Mouse (Mus musculus) cerebellum, adult 18-20 months (tissue): ENCODE results near the gene Asic3.
A peak's percentile ranks its signal among the peaks of the same experiment; 100 is the strongest.

Experiments used
- DNase-seq, 2 experiments: peaks; one replicate each; pipeline ENCODE4 v3.0.0; 2021

The Asic3 gene

GRCm38 (mm10) chr5:24424004-24424781 lies 11.0 kb downstream of the Asic3 start:
- no peak for DNase-seq

DNA sequence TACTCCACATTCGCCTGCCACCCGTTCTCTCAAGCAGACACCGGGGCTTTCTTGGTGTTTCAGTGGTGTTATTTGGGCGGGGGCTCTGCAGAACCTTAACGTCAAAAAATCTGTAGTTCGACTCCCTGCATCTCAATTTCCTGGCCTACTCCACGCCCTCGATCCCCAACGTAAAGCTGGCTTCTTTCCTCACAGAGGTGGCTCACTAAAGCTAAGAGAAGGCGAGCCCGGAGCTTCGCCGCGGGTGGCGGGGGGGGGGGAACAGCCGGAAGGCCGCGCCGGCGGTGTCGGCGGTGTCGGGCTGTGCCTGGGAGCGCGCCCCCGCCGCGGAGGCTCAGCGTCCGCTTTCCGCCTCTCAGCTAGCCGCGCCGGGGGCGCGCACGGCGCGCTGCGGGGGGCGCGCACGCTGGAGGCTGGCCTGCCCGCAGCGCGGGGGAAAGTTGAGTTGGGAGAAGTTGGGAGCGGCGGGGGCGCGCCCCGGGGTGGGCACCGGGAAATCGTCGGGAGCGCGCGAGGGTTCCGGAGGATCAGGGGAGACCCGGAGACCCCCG lies 11.7 kb downstream of the Asic3 start:
- DNase-seq, result peak; percentile 65 to 81

DNA sequence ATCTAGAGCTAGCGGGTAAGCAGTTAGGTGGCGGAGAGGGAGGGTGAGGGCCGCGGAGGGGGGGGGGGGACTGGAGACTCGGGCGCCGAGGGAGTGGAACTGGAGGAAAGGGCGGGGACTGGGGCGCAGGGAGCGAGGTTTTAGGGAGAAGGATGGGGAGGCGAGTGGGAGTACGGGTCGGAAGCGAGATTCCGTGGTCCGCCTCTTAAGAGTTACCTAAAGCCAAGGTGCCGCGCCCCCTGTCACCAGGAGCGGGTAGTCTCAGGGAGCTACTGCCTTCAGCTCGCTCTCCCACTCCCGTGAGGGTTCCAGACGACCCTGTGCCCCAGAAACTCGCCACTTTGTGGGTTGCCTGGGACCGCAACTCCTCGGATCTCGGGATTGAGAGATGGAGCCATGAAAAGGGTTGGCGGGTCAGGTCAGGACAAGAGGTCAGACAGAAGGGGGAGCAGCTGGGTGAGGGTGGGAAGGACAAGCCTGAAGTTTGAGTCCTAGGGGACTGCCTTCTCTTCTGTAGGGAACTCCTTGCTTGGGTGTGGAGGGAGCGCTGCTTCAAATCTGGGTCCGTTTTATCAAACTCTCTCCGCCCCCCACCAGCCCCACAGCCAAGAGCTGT lies 12.3 kb downstream of the Asic3 start:
- DNase-seq, result peak in 1 of 2 experiments; percentile 57

DNA sequence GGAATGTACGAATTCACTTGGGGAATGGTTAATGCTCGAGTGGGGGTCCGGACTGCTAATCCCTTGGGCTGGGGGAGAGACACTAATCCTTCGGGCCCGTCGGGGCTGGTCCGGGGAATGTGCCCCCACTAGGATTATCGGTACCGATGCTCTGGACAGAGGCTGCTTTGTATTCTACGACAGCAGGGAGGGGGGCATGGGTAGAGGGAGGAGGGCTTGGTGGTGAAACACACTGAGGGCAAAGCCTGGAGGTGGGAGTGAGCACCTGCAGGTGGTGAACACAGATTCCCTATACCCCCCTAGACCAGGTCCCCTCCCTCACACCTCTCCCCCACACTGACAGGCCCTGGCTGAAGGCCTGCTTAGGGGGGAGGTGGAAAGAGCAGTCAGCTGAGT lies 12.8 kb downstream of the Asic3 start:
- no peak for DNase-seq

GRCm38 (mm10) chr5:24426556-24427284 lies 13.5 kb downstream of the Asic3 start:
- DNase-seq, result no peak

GRCm38 (mm10) chr5:24427285-24427633 lies 14.1 kb downstream of the Asic3 start:
- DNase-seq, result no peak

DNA sequence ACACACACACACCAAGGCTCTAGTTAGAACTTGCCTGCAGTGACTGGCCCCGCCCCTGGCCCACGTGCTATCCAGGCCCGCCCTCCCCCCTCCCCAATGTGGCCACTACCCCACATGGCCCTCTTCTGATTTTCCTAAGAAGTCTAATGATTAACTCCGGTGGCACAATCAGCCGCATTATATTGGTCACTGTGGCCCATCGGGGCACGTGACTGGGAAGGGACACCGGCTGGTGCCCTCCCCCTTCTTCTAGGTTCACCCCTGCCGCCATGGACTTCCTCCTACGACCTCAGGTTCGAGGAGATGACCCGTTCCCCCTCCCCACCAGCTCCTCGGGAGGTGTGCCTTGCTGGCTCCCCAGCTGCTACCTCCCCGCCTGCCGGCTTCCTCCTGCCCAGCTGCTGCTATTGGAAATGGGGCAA lies 14.8 kb downstream of the Asic3 start:
- no peak for DNase-seq

DNA sequence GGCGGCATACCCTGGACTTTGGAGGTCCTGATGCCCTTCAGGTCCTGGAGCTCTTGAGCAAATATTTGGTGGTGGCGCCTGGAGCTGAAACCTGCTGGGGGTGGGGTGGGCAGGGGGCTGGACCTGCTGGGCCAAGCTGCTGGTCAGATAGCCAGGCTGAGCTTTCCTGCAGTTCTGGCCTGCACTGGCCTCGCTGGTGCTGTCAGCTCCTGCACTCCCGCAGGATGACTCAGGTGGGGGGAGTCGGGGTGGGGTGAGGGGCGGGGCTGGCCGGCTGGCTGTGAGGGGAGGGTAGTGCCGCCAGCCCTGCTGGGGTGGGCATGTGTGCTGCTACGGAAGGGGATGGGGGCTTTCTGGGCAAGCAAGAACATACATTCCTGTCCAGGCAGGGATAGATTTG lies 15.4 kb downstream of the Asic3 start:
- DNase-seq, result no peak

- DNase-seq, result no peak
These were observed 20.8 kb downstream of the Asic3 start for GRCm38 (mm10) chr5:24433993-24434392.

DNA sequence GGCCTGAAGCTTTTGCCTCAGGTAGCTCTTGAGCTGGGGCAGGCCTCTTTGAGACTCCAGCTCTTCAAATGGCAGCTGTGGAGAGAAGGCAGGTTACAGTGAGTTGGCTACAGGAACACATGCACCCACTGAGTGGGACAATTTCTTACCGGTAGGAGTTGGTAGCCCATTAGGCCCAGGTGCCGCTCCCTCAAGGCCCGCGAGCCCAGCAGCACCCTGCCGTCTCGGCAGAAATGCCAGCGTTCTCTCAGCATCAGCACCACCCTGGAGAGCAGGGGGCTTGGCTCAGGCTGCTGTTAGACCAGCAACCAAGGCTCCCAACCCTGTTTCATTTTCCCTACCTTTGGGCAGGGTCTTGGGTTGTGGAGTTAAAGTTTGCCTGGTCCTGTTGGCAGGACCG lies 28.0 kb downstream of the Asic3 start:
- DNase-seq, result no peak

- no peak for DNase-seq
These were observed 28.8 kb downstream of the Asic3 start for GRCm38 (mm10) chr5:24442029-24442428.

GRCm38 (mm10) chr5:24443204-24443603 lies 30.0 kb downstream of the Asic3 start:
- DNase-seq, result no peak

DNA sequence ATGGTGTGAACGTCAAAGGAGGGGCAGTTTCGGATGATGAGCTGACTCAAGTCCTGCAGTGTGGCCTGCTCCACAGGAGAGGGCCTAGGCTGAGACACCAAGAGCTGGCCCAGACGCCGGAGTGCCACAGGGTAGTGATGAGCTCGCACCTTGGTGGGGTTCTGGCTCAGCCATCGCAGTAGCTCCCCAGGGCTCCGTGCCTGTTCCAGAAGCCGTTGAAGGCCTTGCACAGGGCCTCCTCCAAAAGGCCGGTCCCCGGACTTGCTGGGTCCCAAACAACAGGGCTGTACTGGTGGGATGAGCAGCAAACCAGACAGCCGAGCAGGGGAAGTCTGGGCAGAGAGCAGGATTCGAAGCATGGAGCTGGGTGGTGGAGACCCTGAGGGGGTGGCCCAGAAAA lies 30.7 kb downstream of the Asic3 start:
- DNase-seq, result no peak

DNA sequence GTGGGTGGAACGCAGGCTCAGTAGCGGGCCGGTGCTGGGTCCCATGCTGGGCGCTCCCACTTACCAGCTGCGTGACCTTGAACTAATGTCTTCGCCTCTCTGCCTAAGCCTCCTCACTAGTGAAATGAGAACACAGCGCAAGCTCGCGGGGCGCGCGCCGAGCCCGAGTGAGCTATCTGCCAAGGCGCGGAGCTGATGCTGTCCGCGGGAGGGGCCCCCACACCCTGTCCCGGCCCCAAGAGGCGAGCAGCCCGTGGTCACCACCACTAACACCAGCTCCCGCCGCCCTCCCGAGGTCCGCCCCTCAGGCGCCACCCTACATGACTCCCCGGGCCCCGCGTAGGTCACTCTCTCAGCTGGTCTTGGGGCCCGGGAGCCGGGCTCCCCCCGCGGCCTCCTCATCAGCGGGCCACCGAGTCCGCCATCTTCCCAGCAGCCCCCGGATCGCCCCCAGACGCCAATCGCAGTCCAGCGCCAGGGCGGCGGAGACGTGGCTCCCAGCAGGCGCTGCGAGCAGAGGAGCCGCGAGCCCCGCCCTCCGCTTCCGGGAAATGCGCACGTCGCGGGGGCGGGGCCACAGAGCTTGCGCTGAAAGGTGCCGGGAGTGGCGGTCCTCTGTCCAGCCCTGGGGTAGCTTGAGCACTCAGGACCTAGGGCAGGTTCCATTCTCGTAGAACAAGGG lies 31.7 kb downstream of the Asic3 start, which contains the start of gene Fastk:
Gene Fastk, minus strand, starts transcription at position 542 of the 682 bp plus-strand sequence.
- DNase-seq, result peak; percentile 95 to 97

DNA sequence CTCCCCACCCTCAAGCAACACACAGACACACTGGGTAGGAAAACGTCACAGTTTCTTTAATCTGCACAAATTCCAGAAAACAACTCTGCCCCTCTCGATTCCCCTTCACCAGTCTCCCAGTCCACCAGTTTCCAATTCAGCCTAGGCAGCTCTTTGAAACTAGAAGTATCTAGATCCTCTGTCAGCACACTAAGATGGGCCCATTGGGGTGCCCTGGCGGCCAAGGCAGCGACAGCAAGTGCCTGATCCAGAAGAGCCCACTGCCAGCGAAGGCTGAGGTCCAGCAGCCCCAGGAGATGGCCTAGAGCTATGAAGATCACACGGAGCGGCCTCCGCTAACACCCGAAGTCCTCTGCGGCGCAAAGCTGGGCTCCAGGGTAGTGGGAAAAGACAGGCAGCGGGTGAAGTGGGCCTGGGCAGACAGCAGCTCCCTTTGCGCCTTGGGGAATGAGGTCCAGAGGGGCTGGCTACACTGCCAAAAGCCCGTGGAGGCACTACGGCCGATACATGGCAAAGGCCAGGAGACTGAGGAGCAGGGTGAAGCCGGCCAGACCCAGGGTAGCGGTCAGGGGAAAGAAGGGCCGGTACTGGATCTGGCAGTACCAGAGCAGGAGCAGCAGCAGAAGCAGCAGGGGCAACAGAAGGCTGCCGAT lies 32.4 kb downstream of the Asic3 start:
- no peak for DNase-seq

- DNase-seq, result no peak
These were observed 33.4 kb downstream of the Asic3 start for GRCm38 (mm10) chr5:24446630-24447029.

- peak; percentile 83 to 89 for DNase-seq
These were observed 34.6 kb downstream of the Asic3 start, which contains the start of gene Tmub1 for GRCm38 (mm10) chr5:24447624-24448298. TSS of gene Tmub1 (minus strand) at chr5:24447854.

- DNase-seq, result peak; percentile 86 to 92
These were observed 38.3 kb downstream of the Asic3 start for GRCm38 (mm10) chr5:24451264-24452029.

DNA sequence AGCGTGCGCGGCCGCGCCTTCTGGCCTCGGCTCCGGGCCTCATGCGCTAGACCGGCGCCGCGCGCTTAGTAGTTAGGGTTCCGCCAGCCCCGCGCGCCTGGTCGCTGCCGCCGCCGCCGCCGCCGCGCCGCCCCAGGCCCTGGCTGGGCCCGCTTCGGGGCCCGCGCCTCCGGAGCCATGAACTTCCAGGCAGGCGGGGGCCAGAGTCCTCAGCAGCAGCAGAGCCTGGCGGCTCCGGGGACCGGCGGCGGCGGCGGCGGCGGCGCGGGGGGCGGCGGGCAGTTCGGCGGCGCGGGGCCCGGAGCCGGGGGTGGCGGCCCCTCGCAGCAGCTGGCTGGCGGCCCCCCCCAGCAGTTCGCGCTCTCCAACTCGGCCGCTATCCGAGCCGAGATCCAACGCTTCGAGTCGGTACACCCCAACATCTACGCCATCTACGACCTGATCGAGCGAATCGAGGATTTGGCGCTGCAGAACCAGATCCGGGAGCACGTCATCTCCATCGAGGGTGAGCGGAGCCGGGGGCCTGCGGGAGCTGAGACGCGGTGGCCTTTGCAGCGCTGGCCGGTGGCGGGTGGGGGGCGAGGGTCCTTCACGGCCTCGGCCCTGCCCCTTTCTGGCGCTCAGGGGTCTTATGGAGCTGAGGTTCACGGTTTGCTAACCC lies 39.0 kb downstream of the Asic3 start, which contains the start of gene Agap3:
Gene Agap3, plus strand, starts transcription at position 148 of the 661 bp plus-strand sequence.
- DNase-seq, result peak; percentile 52 to 60

- DNase-seq, result peak; percentile 44 to 63
These were observed 39.6 kb downstream of the Asic3 start for GRCm38 (mm10) chr5:24452691-24453233.
